Mouse (Mus musculus): ENCODE measurements around the gene Rgs6. TPM values are rescaled to one million over a fixed set of nuclear protein-coding genes. Genes with fewer than 3 reads are reported as not detected.

Rgs6 gene
- total RNA-seq, 2 experiments from 2014 or later = 0.51 to 1.3 TPM

DNA sequence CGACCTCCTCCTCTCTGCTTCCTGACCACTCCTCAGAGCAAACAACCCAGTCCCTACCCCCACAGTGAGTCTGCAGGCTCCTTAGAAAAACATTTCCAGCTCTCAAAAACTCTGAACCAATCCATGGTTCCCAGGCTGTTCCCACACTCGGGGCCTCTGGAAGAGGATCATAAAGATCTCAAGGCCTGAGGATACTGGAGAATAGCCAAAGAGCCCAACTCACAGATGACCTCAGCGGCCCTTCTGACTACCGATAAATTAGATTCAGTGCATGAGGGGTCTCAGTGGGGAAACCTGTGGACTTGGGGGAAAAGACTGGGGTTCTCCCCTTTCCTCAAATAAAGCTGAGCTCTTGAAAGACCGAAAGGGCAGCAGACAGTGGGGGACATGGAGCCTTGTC lies 622.2 kb downstream of the Rgs6 start:
- ATAC-seq (replicated peaks; ENCODE audit: low FRiP score, poor library complexity, severe bottlenecking) = no peak

- no peak for ATAC-seq (replicated peaks; ENCODE audit: low FRiP score, poor library complexity, severe bottlenecking)
These were observed 622.6 kb downstream of the Rgs6 start for GRCm38 (mm10) chr12:83210735-83211134.

- ATAC-seq (replicated peaks; ENCODE audit: low FRiP score, poor library complexity, severe bottlenecking) = no peak
These were observed 623.2 kb downstream of the Rgs6 start for GRCm38 (mm10) chr12:83211146-83211822.

Measured in erythroblast, adult 5-6 weeks (primary cell).